Mouse (Mus musculus): ENCODE measurements around the gene Nelfe. TPM values are rescaled to one million over a fixed set of nuclear protein-coding genes. Genes with fewer than 3 reads are reported as not detected.

Nelfe gene
- polyA plus RNA-seq, 1 experiment from 2014 or later = 152 TPM

Small RNA genes within 50 kb of the gene (microRNA-seq; reads per million reads assigned to microRNA genes)
- gene Mir6970 (1.2 reads per million), gene Mir6971 (not detected), gene Mir6972 (not detected)

Other genes starting within 250 kb of the Nelfe start
- gene Rnf5, start 246.7 kb upstream of the Nelfe start, polyA plus RNA-seq (2014; fragmentation: Nextera tagmentation; extraction: Ambion mirVana) = 111 TPM in 2 replicates
- 58.2 and 74.8 TPM in 2 replicates for gene Agpat1, start 246.1 kb upstream of the Nelfe start, polyA plus RNA-seq (2014; fragmentation: Nextera tagmentation; extraction: Ambion mirVana)
- 2.8 and 3.5 TPM in 2 replicates for gene Egfl8, start 234.4 kb upstream of the Nelfe start, polyA plus RNA-seq (2014; fragmentation: Nextera tagmentation; extraction: Ambion mirVana)
- gene Ppt2, start 221.9 kb upstream of the Nelfe start, polyA plus RNA-seq (2014; fragmentation: Nextera tagmentation; extraction: Ambion mirVana) = 24.8 and 26.1 TPM in 2 replicates
- 0.17 and 0.20 TPM in 2 replicates for gene Prrt1, start 220.9 kb upstream of the Nelfe start, polyA plus RNA-seq (2014; fragmentation: Nextera tagmentation; extraction: Ambion mirVana)
- gene Fkbpl, start 205.6 kb upstream of the Nelfe start, polyA plus RNA-seq (2014; fragmentation: Nextera tagmentation; extraction: Ambion mirVana) = 13.1 and 19.3 TPM in 2 replicates
- 63.4 and 71.4 TPM in 2 replicates for gene Atf6b, start 203.2 kb upstream of the Nelfe start, polyA plus RNA-seq (2014; fragmentation: Nextera tagmentation; extraction: Ambion mirVana)
- gene Tnxb, start 179.9 kb upstream of the Nelfe start, polyA plus RNA-seq (2014; fragmentation: Nextera tagmentation; extraction: Ambion mirVana) = not detected in 2 replicates
- not detected in 2 replicates for gene C4b, start 106.5 kb upstream of the Nelfe start, polyA plus RNA-seq (2014; fragmentation: Nextera tagmentation; extraction: Ambion mirVana)
- not detected in 2 replicates for gene Cyp21a1, start 45.8 kb upstream of the Nelfe start, polyA plus RNA-seq (2014; fragmentation: Nextera tagmentation; extraction: Ambion mirVana)
- gene Stk19, start 13.4 kb upstream of the Nelfe start, polyA plus RNA-seq (2014; fragmentation: Nextera tagmentation; extraction: Ambion mirVana) = 20.5 and 21.2 TPM in 2 replicates
- 72.4 and 74.6 TPM in 2 replicates for gene Dxo, start 13.4 kb upstream of the Nelfe start, polyA plus RNA-seq (2014; fragmentation: Nextera tagmentation; extraction: Ambion mirVana)
- gene Skiv2l, start 181 bp upstream of the Nelfe start, polyA plus RNA-seq (2014; fragmentation: Nextera tagmentation; extraction: Ambion mirVana) = 43.2 and 49.0 TPM in 2 replicates
- gene Cfb, start 12.1 kb downstream of the Nelfe start, polyA plus RNA-seq (2014; fragmentation: Nextera tagmentation; extraction: Ambion mirVana) = 1.6 and 2.6 TPM in 2 replicates
- 1.9 and 2.3 TPM in 2 replicates for gene Zbtb12, start 29.1 kb downstream of the Nelfe start, polyA plus RNA-seq (2014; fragmentation: Nextera tagmentation; extraction: Ambion mirVana)
- gene Gm20547, start 31.7 kb downstream of the Nelfe start, polyA plus RNA-seq (2014; fragmentation: Nextera tagmentation; extraction: Ambion mirVana) = not detected in 2 replicates
- 0.44 and 0.58 TPM in 2 replicates for gene C2, start 47.9 kb downstream of the Nelfe start, polyA plus RNA-seq (2014; fragmentation: Nextera tagmentation; extraction: Ambion mirVana)
- gene Ehmt2, start 48.1 kb downstream of the Nelfe start, polyA plus RNA-seq (2014; fragmentation: Nextera tagmentation; extraction: Ambion mirVana) = 77.8 and 78.9 TPM in 2 replicates
- 0.21 TPM in 1 of 2 replicates, not detected in the other for gene Slc44a4, start 64.1 kb downstream of the Nelfe start, polyA plus RNA-seq (2014; fragmentation: Nextera tagmentation; extraction: Ambion mirVana)
- 10.3 and 12.8 TPM in 2 replicates for gene Neu1, start 80.9 kb downstream of the Nelfe start, polyA plus RNA-seq (2014; fragmentation: Nextera tagmentation; extraction: Ambion mirVana)
- gene Hspa1b, start 108.8 kb downstream of the Nelfe start, polyA plus RNA-seq (2014; fragmentation: Nextera tagmentation; extraction: Ambion mirVana) = 0.43 and 0.44 TPM in 2 replicates
- 0.36 and 0.43 TPM in 2 replicates for gene Gm20481, start 119.5 kb downstream of the Nelfe start, polyA plus RNA-seq (2014; fragmentation: Nextera tagmentation; extraction: Ambion mirVana)
- 0.75 and 4.0 TPM in 2 replicates for gene Hspa1a, start 121.8 kb downstream of the Nelfe start, polyA plus RNA-seq (2014; fragmentation: Nextera tagmentation; extraction: Ambion mirVana)
- gene Hspa1l, start 122.3 kb downstream of the Nelfe start, polyA plus RNA-seq (2014; fragmentation: Nextera tagmentation; extraction: Ambion mirVana) = 1.5 and 1.6 TPM in 2 replicates
- 266 and 271 TPM in 2 replicates for gene Lsm2, start 131.5 kb downstream of the Nelfe start, polyA plus RNA-seq (2014; fragmentation: Nextera tagmentation; extraction: Ambion mirVana)
- gene Vars, start 150.6 kb downstream of the Nelfe start, polyA plus RNA-seq (2014; fragmentation: Nextera tagmentation; extraction: Ambion mirVana) = 124 and 140 TPM in 2 replicates
- 0.07 and 0.16 TPM in 2 replicates for gene Vwa7, start 166.2 kb downstream of the Nelfe start, polyA plus RNA-seq (2014; fragmentation: Nextera tagmentation; extraction: Ambion mirVana)
- gene Sapcd1, start 177.6 kb downstream of the Nelfe start, polyA plus RNA-seq (2014; fragmentation: Nextera tagmentation; extraction: Ambion mirVana) = 1.4 TPM in 2 replicates
- 3.5 and 3.7 TPM in 2 replicates for gene Msh5, start 196.4 kb downstream of the Nelfe start, polyA plus RNA-seq (2014; fragmentation: Nextera tagmentation; extraction: Ambion mirVana)
- gene Clic1, start 199.6 kb downstream of the Nelfe start, polyA plus RNA-seq (2014; fragmentation: Nextera tagmentation; extraction: Ambion mirVana) = 52.1 and 76.7 TPM in 2 replicates
- 553 and 582 TPM in 2 replicates for gene Ddah2, start 208.6 kb downstream of the Nelfe start, polyA plus RNA-seq (2014; fragmentation: Nextera tagmentation; extraction: Ambion mirVana)
- 0.16 TPM in 1 of 2 replicates, not detected in the other for gene Ly6g6c, start 215.0 kb downstream of the Nelfe start, polyA plus RNA-seq (2014; fragmentation: Nextera tagmentation; extraction: Ambion mirVana)
- 0.84 and 1.2 TPM in 2 replicates for gene Mpig6b, start 215.8 kb downstream of the Nelfe start, polyA plus RNA-seq (2014; fragmentation: Nextera tagmentation; extraction: Ambion mirVana)
- gene Ly6g6e, start 226.5 kb downstream of the Nelfe start, polyA plus RNA-seq (2014; fragmentation: Nextera tagmentation; extraction: Ambion mirVana) = 1.5 and 2.1 TPM in 2 replicates
- 0.72 and 1.6 TPM in 2 replicates for gene Ly6g6d, start 227.7 kb downstream of the Nelfe start, polyA plus RNA-seq (2014; fragmentation: Nextera tagmentation; extraction: Ambion mirVana)
- gene Ly6g6f, start 235.2 kb downstream of the Nelfe start, polyA plus RNA-seq (2014; fragmentation: Nextera tagmentation; extraction: Ambion mirVana) = 0.27 and 0.73 TPM in 2 replicates
- gene Abhd16a, start 238.9 kb downstream of the Nelfe start, polyA plus RNA-seq (2014; fragmentation: Nextera tagmentation; extraction: Ambion mirVana) = 43.1 and 46.9 TPM in 2 replicates

All from limb, embryonic 11.5 days (tissue).